Mouse (Mus musculus) embryonic fibroblast, embryonic 13.5 days (primary cell): Measurements from ENCODE around the gene Ubqlnl. TPM values are rescaled to one million over a fixed set of nuclear protein-coding genes. Genes with fewer than 3 reads are reported as not detected.

Source experiments
- H3K27ac ChIP-seq: 2 replicates; pipeline ENCODE4 v1.5.1; 2012; ENCODE audit warnings: low read length, control low read depth, inconsistent platforms; ENCODE audit not compliant: insufficient read depth
- H3K4me1 ChIP-seq: 2 replicates; pipeline ENCODE4 v1.6.1; 2011; ENCODE audit warnings: low read length; ENCODE audit not compliant: control insufficient read depth, insufficient read depth
- H3K4me3 ChIP-seq: 2 replicates; pipeline ENCODE4 v1.5.1; 2011; ENCODE audit warnings: mild to moderate bottlenecking, control low read depth, low read length; ENCODE audit not compliant: insufficient read depth
- CTCF ChIP-seq: IDR thresholded peaks from 2 replicates; pipeline ENCODE4 v1.5.1; 2011; ENCODE audit warnings: mild to moderate bottlenecking, control low read depth, low read length, moderate library complexity, borderline replicate concordance; ENCODE audit not compliant: insufficient read depth
- POLR2A ChIP-seq: IDR thresholded peaks from 2 replicates; pipeline ENCODE4 v1.6.1; 2011; ENCODE audit warnings: low read depth, mild to moderate bottlenecking, control low read depth, low read length, moderate library complexity
- polyA plus RNA-seq: library from polyadenylated mRNA; stranded (reverse); fragments of >200 nt; gene quantifications from 2 replicates; pipeline ENCODE4 v1.2.4, GENCODE M21; 2011; ENCODE audit warnings: low read depth; ENCODE audit not compliant: missing spikeins, insufficient read length

Ubqlnl gene
- polyA plus RNA-seq, 1 experiment = not detected

DNA sequence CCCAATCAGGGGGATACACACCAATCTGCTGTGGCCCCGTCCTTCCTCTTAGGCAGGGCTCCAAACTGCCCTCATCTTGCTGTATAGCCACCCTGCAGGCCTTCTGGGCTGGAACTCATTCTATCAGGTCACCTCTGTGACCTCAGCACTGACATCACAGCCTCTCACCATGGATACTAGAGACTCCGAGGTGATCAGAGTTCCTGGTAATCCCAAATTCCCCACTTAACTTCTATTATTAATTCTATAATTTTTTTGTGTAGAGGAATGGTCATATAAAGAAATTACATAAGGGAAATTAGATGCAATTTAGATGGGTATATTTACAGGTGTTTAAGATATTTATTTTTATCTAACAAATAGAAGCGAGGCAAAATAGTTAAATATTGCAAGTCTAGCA, 7.2 kb downstream of the Ubqlnl start, which contains the start of gene Ubqln3:
Gene Ubqln3, minus strand, starts transcription at position 101 of the 400 bp plus-strand sequence.
- Histone ChIP-seq H3K27ac (no peak within 1 kb of the TSS), H3K4me1 (no peaks in the 10 kb centered on the region), H3K4me3 (no peak within 1 kb of the TSS)
- no peak for TF ChIP-seq POLR2A
- no peak for TF ChIP-seq CTCF

DNA sequence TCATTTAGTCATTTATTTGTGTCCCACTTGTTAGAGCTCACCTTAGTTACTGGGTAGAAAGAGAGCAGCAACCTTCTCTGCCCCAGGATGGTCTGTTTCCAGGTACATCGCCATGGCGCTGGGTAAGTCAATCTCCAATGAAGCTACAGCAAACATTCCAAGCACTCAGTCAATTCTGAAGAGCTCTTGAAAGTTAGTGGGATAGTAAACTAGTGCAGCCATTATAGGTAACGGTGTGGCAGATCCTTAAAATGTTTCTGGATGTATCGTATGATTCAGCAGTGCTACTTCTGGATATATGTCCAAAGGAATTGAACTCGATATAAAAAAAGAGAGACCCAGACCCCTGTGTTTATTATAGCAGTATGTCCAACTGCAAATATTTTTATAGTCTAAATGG, 13.1 kb downstream of the Ubqlnl start, which contains the start of gene Olfr643:
Gene Olfr643, minus strand, starts transcription at position 101 of the 400 bp plus-strand sequence.
- no peak within 1 kb of the TSS for H3K4me3 ChIP-seq
- no peak for TF ChIP-seq CTCF
- no peak for TF ChIP-seq POLR2A
- no peak within 1 kb of the TSS for H3K27ac ChIP-seq
- H3K4me1 ChIP-seq = no peaks in the 10 kb centered on the region

DNA sequence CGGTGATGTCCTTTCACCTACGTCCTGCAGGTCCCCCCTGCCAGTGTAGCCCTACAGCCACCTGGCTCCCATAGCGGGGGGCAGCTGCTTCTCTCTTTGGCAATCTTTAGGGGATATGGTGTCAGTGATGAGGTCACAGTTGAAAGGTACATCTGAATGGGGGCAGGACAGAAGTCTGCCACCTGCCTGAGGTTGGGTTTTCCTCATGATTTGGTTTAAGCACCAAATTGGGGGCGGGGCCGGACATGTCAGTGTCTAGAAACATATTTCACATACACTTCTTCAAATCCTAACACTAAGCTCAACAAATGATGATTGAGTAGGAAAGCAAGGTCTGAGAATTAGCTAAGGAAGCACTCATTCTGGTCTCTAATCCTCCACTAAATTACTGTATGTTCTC, 20.6 kb downstream of the Ubqlnl start, which contains the start of gene Ubqln5:
Gene Ubqln5, minus strand, starts transcription at position 101 of the 400 bp plus-strand sequence.
- TF ChIP-seq POLR2A (no peak), CTCF (no peak)
- Histone ChIP-seq H3K4me1 (no peaks in the 10 kb centered on the region), H3K27ac (no peak within 1 kb of the TSS), H3K4me3 (no peak within 1 kb of the TSS)

DNA sequence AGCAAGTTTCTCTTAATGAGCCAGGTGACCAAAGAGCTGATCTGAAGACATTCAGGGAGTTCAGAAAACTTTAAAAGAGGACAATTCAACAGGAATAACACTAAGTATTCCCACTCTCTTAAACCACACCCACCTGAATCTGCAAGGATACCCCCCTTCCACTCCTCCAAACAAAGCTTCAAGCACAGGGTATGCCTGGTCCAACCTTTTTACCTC, 45.7 kb downstream of the Ubqlnl start, which contains the start of gene Olfr646:
Gene Olfr646, plus strand, starts transcription at position 117 of the 216 bp plus-strand sequence.
- Histone ChIP-seq H3K4me3 (no peak within 1 kb of the TSS), H3K4me1 (no peaks in the 10 kb centered on the region), H3K27ac (no peak within 1 kb of the TSS)
- TF ChIP-seq CTCF (no peak), POLR2A (no peak)

- Histone ChIP-seq H3K4me1 (no peaks in the 10 kb centered on the region), H3K4me3 (no peak overlapping the region), H3K27ac (no peak overlapping the region)
- no peak for TF ChIP-seq CTCF
- TF ChIP-seq POLR2A = no peak
These were observed 46.2 kb downstream of the Ubqlnl start for GRCm38 (mm10) chr7:104103913-104104756.

Other genes with a start within 250 kb of the Ubqlnl start
- gene Olfr65, start 247.1 kb downstream of the Ubqlnl start, polyA plus RNA-seq = not detected in 2 replicates
- gene Olfr631, start 221.7 kb downstream of the Ubqlnl start, polyA plus RNA-seq = not detected in 2 replicates
- gene Olfr632, start 216.2 kb downstream of the Ubqlnl start, polyA plus RNA-seq = not detected in 2 replicates
- gene Olfr633, start 206.1 kb downstream of the Ubqlnl start, polyA plus RNA-seq = not detected in 2 replicates
- not detected in 2 replicates for gene Olfr635, start 179.4 kb downstream of the Ubqlnl start, polyA plus RNA-seq
- not detected in 2 replicates for gene Olfr638, start 151.8 kb downstream of the Ubqlnl start, polyA plus RNA-seq
- gene Olfr639, start 133.3 kb downstream of the Ubqlnl start, polyA plus RNA-seq = not detected in 2 replicates
- not detected in 2 replicates for gene Olfr640, start 125.0 kb downstream of the Ubqlnl start, polyA plus RNA-seq
- not detected in 2 replicates for gene Olfr641, start 115.1 kb downstream of the Ubqlnl start, polyA plus RNA-seq
- gene Olfr642, start 97.9 kb downstream of the Ubqlnl start, polyA plus RNA-seq = not detected in 2 replicates
- gene 4930516K23Rik, start 89.1 kb downstream of the Ubqlnl start, polyA plus RNA-seq = not detected in 2 replicates
- not detected in 2 replicates for gene Olfr644, start 78.7 kb downstream of the Ubqlnl start, polyA plus RNA-seq
- not detected in 2 replicates for gene Olfr645, start 65.1 kb downstream of the Ubqlnl start, polyA plus RNA-seq
- gene Olfr646, start 45.7 kb downstream of the Ubqlnl start, polyA plus RNA-seq = not detected in 2 replicates
- not detected in 2 replicates for gene Ubqln5, start 20.7 kb downstream of the Ubqlnl start, polyA plus RNA-seq
- gene Olfr643, start 13.2 kb downstream of the Ubqlnl start, polyA plus RNA-seq = not detected in 2 replicates
- not detected in 2 replicates for gene Ubqln3, start 7.3 kb downstream of the Ubqlnl start, polyA plus RNA-seq
- gene Olfm5, start 14.3 kb upstream of the Ubqlnl start, polyA plus RNA-seq = not detected in 2 replicates
- not detected in 2 replicates for gene Olfr648, start 32.8 kb upstream of the Ubqlnl start, polyA plus RNA-seq
- not detected in 2 replicates for gene Olfr649, start 45.4 kb upstream of the Ubqlnl start, polyA plus RNA-seq
- gene Trim6, start 68.2 kb upstream of the Ubqlnl start, polyA plus RNA-seq = 0.67 and 1.4 TPM in 2 replicates
- gene Trim34a, start 93.9 kb upstream of the Ubqlnl start, polyA plus RNA-seq = 4.9 and 5.8 TPM in 2 replicates
- gene Trim5, start 137.5 kb upstream of the Ubqlnl start, polyA plus RNA-seq = 2.1 and 2.4 TPM in 2 replicates
- gene Trim12a, start 164.9 kb upstream of the Ubqlnl start, polyA plus RNA-seq = 21.7 and 23.2 TPM in 2 replicates
- not detected in 2 replicates for gene Trim34b, start 178.9 kb upstream of the Ubqlnl start, polyA plus RNA-seq
- 16.1 and 17.2 TPM in 2 replicates for gene Trim12c, start 202.8 kb upstream of the Ubqlnl start, polyA plus RNA-seq
- gene Trim30b, start 219.3 kb upstream of the Ubqlnl start, polyA plus RNA-seq = not detected in 2 replicates